Mouse (Mus musculus) WW6 (cell line): ENCODE measurements at regions not wholly inside any gene's neighbourhood (a gene's known extent, or its start where the extent isn't known, plus 50 kb on each side); places are given as distances from the start of the nearest gene placed in this dataset.

Experiments used
- DNase-seq: peaks from one replicate; pipeline ENCODE4 v3.0.0-alpha.2; 2013; ENCODE audit warnings: low read depth, low spot score

- no peak for DNase-seq
Measured at GRCm38 (mm10) chr13:110580570-110580969, 185.7 kb downstream of the Plk2 start.

GRCm38 (mm10) chr13:110584765-110585164 lies 189.9 kb downstream of the Plk2 start:
- DNase-seq: no peak

- no peak for DNase-seq
Measured at GRCm38 (mm10) chr13:110594630-110595029, 199.8 kb downstream of the Plk2 start.

- no peak for DNase-seq
Measured at GRCm38 (mm10) chr13:110599666-110600065, 204.8 kb downstream of the Plk2 start.

- no peak for DNase-seq
Measured at GRCm38 (mm10) chr13:110600377-110600776, 205.5 kb downstream of the Plk2 start.

- no peak for DNase-seq
Measured at GRCm38 (mm10) chr13:110601352-110601751, 206.5 kb downstream of the Plk2 start.

GRCm38 (mm10) chr13:110601840-110602239 lies 207.0 kb downstream of the Plk2 start:
- DNase-seq: no peak

GRCm38 (mm10) chr13:110602894-110603293 lies 208.0 kb downstream of the Plk2 start:
- no peak for DNase-seq

GRCm38 (mm10) chr13:110619010-110619409 lies 224.2 kb downstream of the Plk2 start:
- no peak for DNase-seq

GRCm38 (mm10) chr13:110627136-110627535 lies 232.3 kb downstream of the Plk2 start:
- no peak for DNase-seq

GRCm38 (mm10) chr13:110627732-110628131 lies 232.9 kb downstream of the Plk2 start:
- DNase-seq: no peak

- no peak for DNase-seq
Measured at GRCm38 (mm10) chr13:110628201-110628600, 233.4 kb downstream of the Plk2 start.

GRCm38 (mm10) chr13:110633261-110633781 lies 238.5 kb downstream of the Plk2 start:
- no peak for DNase-seq

GRCm38 (mm10) chr13:110633899-110634298 lies 239.1 kb downstream of the Plk2 start:
- DNase-seq: no peak

- DNase-seq: no peak
Measured at GRCm38 (mm10) chr13:110642792-110643191, 247.9 kb downstream of the Plk2 start.

- DNase-seq: no peak
Measured at GRCm38 (mm10) chr13:110643198-110643896, 248.5 kb downstream of the Plk2 start.

GRCm38 (mm10) chr13:110643897-110644213 lies 249.0 kb downstream of the Plk2 start:
- no peak for DNase-seq

GRCm38 (mm10) chr13:110649378-110649777 lies 254.5 kb downstream of the Plk2 start:
- no peak for DNase-seq

GRCm38 (mm10) chr13:110649870-110650497 lies 255.1 kb downstream of the Plk2 start:
- no peak for DNase-seq

- no peak for DNase-seq
Measured at GRCm38 (mm10) chr13:110652201-110652600, 257.4 kb downstream of the Plk2 start.

- DNase-seq: no peak
Measured at GRCm38 (mm10) chr13:110665073-110665800, 270.4 kb downstream of the Plk2 start.

- no peak for DNase-seq
Measured at GRCm38 (mm10) chr13:110667276-110667956, 272.6 kb downstream of the Plk2 start.
